In genomic region chr3:84262804-84263203, GRCm38 (mm10) we compare ENCODE assay signal across 18 mouse cellular contexts. TPM values are rescaled to one million over a fixed set of nuclear protein-coding genes. Genes with fewer than 3 reads are reported as not detected.
DNase-seq lines count a peak whose midpoint lies in the region; ATAC-seq and TF ChIP-seq lines count a peak whose summit lies in the region.
"Had no signal": no experiment of that assay in that cellular context is flagged by ENCODE, and none has a peak within 500 bp of the region (broad histone marks: within the 10 kb centered on the region; RNA-seq: fewer than 3 reads in every experiment).

No protein-coding gene starts in this region.

- H3ac ChIP-seq in myocyte (ENCODE audit: control insufficient read depth, insufficient read length) = no peak overlapping the region

- no peak for TF ChIP-seq CTCF in liver, adult 2 months (IDR thresholded peaks at IDR 0.05; ENCODE audit: low read depth, low read length)
- no peak for TF ChIP-seq CTCF in MEL (IDR thresholded peaks at IDR 0.05 in 2 of 3, conservative IDR thresholded peaks at IDR 0.05 in 1 of 3; ENCODE audit: control insufficient read depth in 1 of 3, insufficient read depth in 1 of 3, low read depth in 2 of 3, low read length in 3 of 3, poor library complexity in 1 of 3, severe bottlenecking in 1 of 3)
- no peak for TF ChIP-seq CTCF in hindbrain, postnatal 0 days (IDR thresholded peaks at IDR 0.05; ENCODE audit: low read depth)

- H3K27ac ChIP-seq in liver, adult 2 months (replicated peaks; ENCODE audit: insufficient read depth, low read depth, low read length) = no peak overlapping the region
- no peak overlapping the region for H3K27ac ChIP-seq in MEL (ENCODE audit: control insufficient read depth, low read depth, low read length)
- H3K27ac ChIP-seq in hindbrain, postnatal 0 days = no peak overlapping the region
- H3K27ac ChIP-seq: embryonic facial prominence, embryonic 10.5 days; layer of hippocampus, adult 2 months; limb, embryonic 15.5 days; neural tube, embryonic 12.5 days had no signal

- 23% methylated on average over 3 of the region's 3 CpGs for WGBS in liver, adult 2 months
- 86% methylated on average over 3 of the region's 3 CpGs for WGBS in hindbrain, postnatal 0 days

- TF ChIP-seq RAD21 in MEL (IDR thresholded peaks at IDR 0.05; ENCODE audit: low read depth, low read length) = no peak

- H3K9me3 ChIP-seq in MEL (replicated peaks; ENCODE audit: insufficient read depth, low read length) = no peaks in the 10 kb centered on the region
- H3K9me3 ChIP-seq in hindbrain, postnatal 0 days (ENCODE audit: low read length) = no peaks in the 10 kb centered on the region
- H3K9me3 ChIP-seq: embryonic facial prominence, embryonic 10.5 days; limb, embryonic 15.5 days; neural tube, embryonic 12.5 days had no signal

- H3K4me2 ChIP-seq in myocyte (ENCODE audit: low read depth) = no peak overlapping the region
- no peak overlapping the region for H3K4me2 ChIP-seq in hindbrain, postnatal 0 days (ENCODE audit: low read depth, low read length)
- H3K4me2 ChIP-seq: limb, embryonic 15.5 days; neural tube, embryonic 12.5 days had no signal

- H3K4me3 ChIP-seq in liver, adult 2 months (ENCODE audit: insufficient read depth, low read depth, low read length) = no peak overlapping the region
- H3K4me3 ChIP-seq in MEL (ENCODE audit: control insufficient read depth in 1 of 2, insufficient read depth in 1 of 2, low read depth in 2 of 2, low read length in 2 of 2) (peak overlapping the region in 1 of 2 experiments; percentile 26; a peak in 2 of 4 replicates), myocyte (no peak overlapping the region)
- H3K4me3 ChIP-seq in hindbrain, postnatal 0 days (ENCODE audit: low read length) = no peak overlapping the region
- H3K4me3 ChIP-seq: embryonic facial prominence, embryonic 10.5 days; layer of hippocampus, adult 2 months; limb, embryonic 15.5 days; neural tube, embryonic 12.5 days had no signal

- DNase-seq in adrenal gland, postnatal 10 days = peak; percentile 37
- no peak for DNase-seq in adrenal gland, adult 8-10 months
- peak; percentile 72 for DNase-seq in liver, adult 2 months (ENCODE audit: extremely low read depth, low read depth, low spot score)
- DNase-seq in liver (no peak), MEL (ENCODE audit: low read depth, low spot score) (peak; percentile 60), adipocyte (ENCODE audit: low spot score) (no peak)
- no peak for DNase-seq in hindbrain, postnatal 0 days (ENCODE audit: low spot score)
- DNase-seq: cerebellum, postnatal 14 days; gastrocnemius, postnatal 14 days; lung, postnatal 4 days; midbrain, embryonic 14.5 days; spleen, adult 18-20 months; thymus, postnatal 4 days had no signal

- no peak for TF ChIP-seq EP300 in MEL (IDR thresholded peaks at IDR 0.05; ENCODE audit: low read depth in 1 of 2, low read length in 2 of 2)

- H3K36me3 ChIP-seq in liver, adult 2 months (ENCODE audit: control insufficient read depth, insufficient read depth, low read length) = no peaks in the 10 kb centered on the region
- H3K36me3 ChIP-seq in MEL (ENCODE audit: control insufficient read depth in 1 of 2, insufficient read depth in 2 of 2, low read length in 2 of 2) = peaks cover 0 to 7% of the 10 kb centered on the region in 2 experiments; a peak in 2 of 4 replicates
- no peaks in the 10 kb centered on the region for H3K36me3 ChIP-seq in myocyte (ENCODE audit: control insufficient read depth, insufficient read depth)
- no peaks in the 10 kb centered on the region for H3K36me3 ChIP-seq in hindbrain, postnatal 0 days (ENCODE audit: insufficient read depth, low read length)
- H3K36me3 ChIP-seq: embryonic facial prominence, embryonic 10.5 days; limb, embryonic 15.5 days; neural tube, embryonic 12.5 days had no signal

- H3K27me3 ChIP-seq in liver, adult 2 months (ENCODE audit: control insufficient read depth, insufficient read depth, low read length) = no peaks in the 10 kb centered on the region
- H3K27me3 ChIP-seq in MEL (ENCODE audit: control insufficient read depth in 1 of 2, insufficient read depth in 2 of 2, low read length in 2 of 2) (no peaks in the 10 kb centered on the region), myocyte (ENCODE audit: control insufficient read depth, insufficient read depth, insufficient read length) (peaks cover 5% of the 10 kb centered on the region)
- H3K27me3 ChIP-seq in hindbrain, postnatal 0 days (ENCODE audit: insufficient read depth, low read length) = no peaks in the 10 kb centered on the region
- H3K27me3 ChIP-seq: neural tube, embryonic 12.5 days had no signal

- no peak for TF ChIP-seq POLR2A in liver, adult 2 months (IDR thresholded peaks at IDR 0.05; ENCODE audit: extremely low read depth, insufficient read depth, low read length)
- no peak for TF ChIP-seq POLR2A in MEL (IDR thresholded peaks at IDR 0.05; ENCODE audit: control insufficient read depth in 1 of 2, insufficient read depth in 1 of 2, low read depth in 1 of 2, low read length in 2 of 2, poor library complexity in 1 of 2)
- TF ChIP-seq POLR2A in myocyte (IDR thresholded peaks at IDR 0.05; ENCODE audit: insufficient read length, low read depth) = no peak

- peaks cover 13% of the 10 kb centered on the region for H3K4me1 ChIP-seq in liver, adult 2 months (ENCODE audit: control insufficient read depth, insufficient read depth, low read length)
- peaks cover 5 to 7% of the 10 kb centered on the region in 2 experiments; a peak in 3 of 4 replicates for H3K4me1 ChIP-seq in MEL (ENCODE audit: control insufficient read depth in 1 of 2, insufficient read depth in 2 of 2, low read length in 2 of 2)
- no peaks in the 10 kb centered on the region for H3K4me1 ChIP-seq in hindbrain, postnatal 0 days (ENCODE audit: insufficient read depth, low read length)

- ATAC-seq in hindbrain, postnatal 0 days = no peak

- H3K79me2 ChIP-seq in liver, adult 2 months (ENCODE audit: control insufficient read depth, insufficient read depth, low read length) = no peaks in the 10 kb centered on the region
- H3K79me2 ChIP-seq in MEL (ENCODE audit: control insufficient read depth, insufficient read depth, low read length, poor library complexity) (peaks cover 1% of the 10 kb centered on the region; the same call in 1 of the 2 replicates), myocyte (ENCODE audit: control insufficient read depth, insufficient read depth) (no peaks in the 10 kb centered on the region)

- H3K9ac ChIP-seq in liver, adult 2 months (ENCODE audit: low read depth, low read length) = no peak overlapping the region
- peak overlapping the region; percentile 18; the same call in 1 of the 2 replicates for H3K9ac ChIP-seq in MEL (ENCODE audit: control insufficient read depth, low read depth, low read length, poor library complexity, severe bottlenecking)
- no peak overlapping the region for H3K9ac ChIP-seq in hindbrain, postnatal 0 days (replicated peaks; ENCODE audit: low read length)
- H3K9ac ChIP-seq: limb, embryonic 15.5 days; neural tube, embryonic 12.5 days had no signal

TF ChIP-seq in MEL, 35 proteins besides CTCF, POLR2A, EP300 and RAD21 (continues in another document):
- TF ChIP-seq ZMIZ1 (IDR thresholded peaks at IDR 0.05; ENCODE audit: low read depth, low read length) = no peak
- TF ChIP-seq BHLHE40 (IDR thresholded peaks at IDR 0.05; ENCODE audit: borderline replicate concordance, low read depth, low read length) = no peak
- TF ChIP-seq ZC3H11A (IDR thresholded peaks at IDR 0.05; ENCODE audit: low read depth, low read length) = no peak
- no peak for TF ChIP-seq ETS1 (IDR thresholded peaks at IDR 0.05; ENCODE audit: low read depth, low read length)
- no peak for TF ChIP-seq E2F4 (IDR thresholded peaks at IDR 0.05; ENCODE audit: borderline replicate concordance, low read depth, low read length)
- TF ChIP-seq JUND (IDR thresholded peaks at IDR 0.05; ENCODE audit: low read depth, low read length) = no peak
- TF ChIP-seq SIN3A (IDR thresholded peaks at IDR 0.05; ENCODE audit: low read length) = 0 out of 2 replicates have a peak, but pooled peaks have one; percentile 24
- TF ChIP-seq USF2 (IDR thresholded peaks at IDR 0.05; ENCODE audit: borderline replicate concordance in 1 of 2, insufficient read depth in 1 of 2, low read depth in 1 of 2, low read length in 2 of 2) = peak in 1 of 2 experiments; percentile 59; a peak in 1 of 4 replicates
- no peak for TF ChIP-seq RCOR1 (IDR thresholded peaks at IDR 0.05; ENCODE audit: low read depth, low read length)
- peak; percentile 92 for TF ChIP-seq USF1 (IDR thresholded peaks at IDR 0.05; ENCODE audit: low read depth, low read length)
- peak; percentile 50 for TF ChIP-seq NELFE (IDR thresholded peaks at IDR 0.05; ENCODE audit: low read depth, low read length)

TF ChIP-seq in myocyte, 11 proteins besides CTCF, POLR2A, EP300 and RAD21:
- TF ChIP-seq USF1 (IDR thresholded peaks at IDR 0.05; ENCODE audit: low read depth) (peak; percentile 76), MYOG (IDR thresholded peaks at IDR 0.05; ENCODE audit: control insufficient read depth in 1 of 3, insufficient read depth in 1 of 3, insufficient read length in 2 of 3, low read depth in 2 of 3) (no peak)
TF ChIP-seq in myocyte: peak in this region for 1.

RNA-seq across cellular contexts. Expression of gene Trim2, which starts 43.9 kb away (rescaled TPM):
- total RNA-seq in adrenal gland, postnatal 10 days (2021) = 10 to 100 TPM; 53.1 to 58.5 TPM
- 10 to 100 TPM; 42.9 to 87.2 (median 60.4) TPM for total RNA-seq in adrenal gland, adult 8-10 months (2022)
- 10.0 and 11.1 TPM in 2 replicates for total RNA-seq in liver, adult 2 months (2014; rRNA removed)
- polyA plus RNA-seq in liver, adult 2 months (2012; rRNA removed) = 26.3 and 27.4 TPM in 2 replicates
- 1.7 and 2.8 TPM in 2 replicates for total RNA-seq in MEL (2012; rRNA removed)
- polyA plus RNA-seq in MEL (2012; ENCODE audit: insufficient read depth in 1 of 2, insufficient read length in 2 of 2, low read depth in 1 of 2, low replicate concordance in 2 of 2, missing spikeins in 1 of 2) = 1 to 10 TPM in 1 of 2 experiments, not detected in 1; 4.4 TPM
- 3.2 TPM for polyA plus RNA-seq in myocyte (2012; fragmentation: generic; extraction: Trizol)
- total RNA-seq in hindbrain, postnatal 0 days (2014; rRNA removed) = 217 and 236 TPM in 2 replicates
- 116 and 130 TPM in 2 replicates for polyA plus RNA-seq in hindbrain, postnatal 0 days (2015; fragmentation: Nextera tagmentation; extraction: Ambion mirVana)

Comparison
In these comparisons a context has a peak if more than half of its experiments do, and no peak if none do; other contexts are left out.
1. DNase-seq: peak in adrenal gland, postnatal 10 days (single experiment), liver, adult 2 months (single experiment) and MEL (single experiment); none in adrenal gland, adult 8-10 months (single experiment), liver (single experiment), adipocyte (single experiment) and hindbrain, postnatal 0 days (single experiment).